Mouse (Mus musculus) WW6 (cell line): ENCODE data around the gene Olfr724.
"Not testable (repeated sequence)": the region's sequence is repeated elsewhere in the genome, so short reads cannot be mapped to it uniquely, and the experiment has no call there.

Experiments
- DNase-seq: peaks from one replicate; pipeline ENCODE4 v3.0.0-alpha.2; 2013; ENCODE audit warnings: low read depth, low spot score

Olfr724 gene

GRCm38 (mm10) chr14:49963174-49963573 lies at the start of gene Olfr724:
Gene Olfr724, minus strand, starts transcription at chr14:49963274.
- DNase-seq, result not testable (repeated sequence)

- DNase-seq, result no peak
These were observed 7.2 kb downstream of the Olfr724 start for GRCm38 (mm10) chr14:49955890-49956289.

- DNase-seq, result not testable (repeated sequence)
These were observed 31.4 kb downstream of the Olfr724 start, which contains the start of gene Olfr723 for GRCm38 (mm10) chr14:49931687-49932086. Gene Olfr723, minus strand, starts transcription at chr14:49931787.
